Mouse (Mus musculus): ENCODE measurements around the gene Dcbld1.
"Not testable (repeated sequence)": the region's sequence is repeated elsewhere in the genome, so short reads cannot be mapped to it uniquely, and the experiment has no call there.

Gene Dcbld1

DNA sequence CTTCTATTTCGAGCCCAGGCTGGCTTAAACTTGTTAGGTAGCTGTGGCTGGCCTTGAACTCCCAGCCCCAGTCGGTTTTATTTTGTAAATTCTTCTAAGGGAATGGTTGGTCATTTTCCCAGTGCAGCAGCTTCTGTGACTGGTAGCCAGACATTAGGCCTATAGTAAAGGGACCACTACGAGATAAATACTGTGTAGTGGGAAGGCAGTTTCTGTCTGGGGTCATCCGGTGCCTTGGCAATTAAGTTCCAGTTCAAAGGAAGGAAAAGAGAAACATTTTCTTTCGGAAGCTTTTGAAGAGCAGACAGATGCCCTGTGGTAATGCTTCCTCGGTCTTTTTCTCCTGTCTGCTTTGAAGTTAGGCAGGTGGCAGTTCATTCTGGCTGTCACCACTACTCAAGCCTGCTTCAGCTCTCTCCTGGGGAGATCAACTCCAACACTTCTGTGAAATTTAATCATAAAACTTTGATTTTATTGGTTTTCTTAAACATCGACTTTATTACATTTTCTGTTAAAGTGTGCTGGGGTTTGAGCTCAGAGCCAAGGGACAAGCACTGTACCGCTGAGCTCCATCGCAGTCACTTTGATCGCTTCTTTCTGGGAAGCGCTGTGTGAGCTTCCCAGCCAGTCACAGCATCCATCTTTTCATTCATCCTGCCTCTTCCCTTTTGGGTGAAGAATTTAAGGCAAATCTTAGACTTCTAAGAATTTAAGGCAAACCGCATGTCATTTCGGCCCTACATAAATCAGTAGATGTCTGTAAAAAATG, 24.9 kb downstream of the Dcbld1 start:
- no peak for DNase-seq (ENCODE audit: extremely low read depth, low read depth, low spot score)

DNA sequence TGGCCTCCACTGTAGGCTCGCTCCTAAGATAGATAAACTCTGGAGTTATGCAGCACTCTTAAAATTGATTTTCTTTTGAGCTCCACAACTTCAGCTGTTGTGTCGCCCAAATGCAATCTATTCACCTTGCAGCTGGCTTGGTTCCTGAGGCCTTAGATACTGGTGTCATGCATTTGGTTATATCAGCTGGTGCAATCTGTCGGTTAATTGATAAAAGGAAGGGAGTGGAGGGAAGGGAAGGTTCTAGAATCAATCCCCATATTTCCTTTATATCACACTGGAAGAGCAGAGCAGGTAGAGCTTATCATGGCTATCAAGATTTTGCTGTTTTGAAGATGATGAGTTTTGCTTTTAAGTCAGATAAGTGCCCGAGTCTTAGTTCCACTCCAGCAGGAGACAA, 26.8 kb downstream of the Dcbld1 start:
- no peak for DNase-seq (ENCODE audit: extremely low read depth, low read depth, low spot score)

GRCm38 (mm10) chr10:52264162-52264561, 30.7 kb downstream of the Dcbld1 start:
- DNase-seq (ENCODE audit: extremely low read depth, low read depth, low spot score): no peak

- no peak for DNase-seq (ENCODE audit: extremely low read depth, low read depth, low spot score)
Observed at GRCm38 (mm10) chr10:52268879-52269278, 35.5 kb downstream of the Dcbld1 start.

- no peak for DNase-seq (ENCODE audit: extremely low read depth, low read depth, low spot score)
Observed at GRCm38 (mm10) chr10:52271385-52271784, 38.0 kb downstream of the Dcbld1 start.

DNA sequence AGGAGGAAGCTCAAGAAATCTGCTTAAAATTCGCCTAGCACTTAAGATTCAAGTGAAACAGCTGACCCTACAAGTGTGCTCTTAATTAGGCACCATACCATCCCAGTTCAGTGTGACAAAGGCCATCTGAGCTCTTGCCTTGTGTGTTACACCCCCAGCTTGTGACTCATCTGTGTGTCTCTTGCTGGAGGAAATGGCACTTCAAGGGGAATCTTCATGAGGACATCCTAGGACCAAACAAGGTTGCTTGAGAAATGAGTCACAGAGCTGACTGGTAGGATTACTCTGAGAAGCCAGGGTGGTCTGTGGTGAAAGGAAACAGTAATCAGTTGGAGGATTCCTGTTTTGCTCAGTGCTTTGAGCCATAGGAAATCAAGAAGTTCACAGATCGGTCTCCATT, 39.6 kb downstream of the Dcbld1 start:
- DNase-seq (ENCODE audit: extremely low read depth, low read depth, low spot score): no peak

DNA sequence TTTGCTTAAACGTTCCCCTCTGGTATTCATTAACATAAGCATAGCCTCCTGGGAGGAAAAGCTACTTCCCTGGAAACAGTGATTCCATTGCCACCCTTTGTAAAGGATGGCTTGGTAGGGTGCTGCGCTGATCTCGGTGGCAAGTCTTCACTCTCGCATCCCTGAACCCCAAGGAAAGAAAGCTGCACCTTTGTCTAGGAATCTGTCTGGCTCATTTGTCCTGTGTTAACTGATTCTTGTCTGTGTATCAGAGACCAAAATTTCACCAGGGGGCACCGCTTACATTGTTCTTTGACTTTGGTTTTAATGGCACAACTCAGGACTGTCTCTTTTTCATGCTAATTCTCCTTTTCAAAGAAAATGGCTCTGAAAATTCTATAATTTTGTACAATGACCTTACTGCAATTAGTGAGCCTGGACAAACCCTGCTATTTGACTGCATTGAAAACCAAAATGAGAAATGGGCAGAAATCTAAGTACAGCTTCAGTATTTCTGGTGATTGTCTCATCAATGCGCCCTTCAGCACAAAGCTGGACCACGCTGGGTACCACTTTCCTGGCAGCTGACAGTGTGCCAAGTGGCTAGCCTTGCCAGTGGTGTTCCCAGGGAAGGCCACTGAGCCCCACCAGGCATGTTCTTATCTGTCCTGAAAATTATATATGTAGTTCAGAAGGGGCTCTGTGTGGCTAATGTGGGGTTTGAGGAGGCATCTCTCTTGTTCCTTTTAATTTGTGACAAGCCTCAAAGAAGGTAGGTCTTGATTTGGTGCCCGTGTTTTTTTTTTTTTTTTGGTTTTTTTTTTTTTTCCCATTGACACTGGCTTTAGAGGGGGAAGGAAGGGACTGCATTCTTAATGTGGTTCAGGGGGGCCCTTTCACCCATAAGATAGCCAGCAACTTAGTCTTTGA, 40.8 kb downstream of the Dcbld1 start:
- no peak for DNase-seq (ENCODE audit: extremely low read depth, low read depth, low spot score)

- no peak for DNase-seq (ENCODE audit: extremely low read depth, low read depth, low spot score)
Observed at GRCm38 (mm10) chr10:52274910-52275604, 41.6 kb downstream of the Dcbld1 start.

GRCm38 (mm10) chr10:52276579-52276978, 43.2 kb downstream of the Dcbld1 start:
- no peak for DNase-seq (ENCODE audit: extremely low read depth, low read depth, low spot score)

GRCm38 (mm10) chr10:52277564-52277963, 44.1 kb downstream of the Dcbld1 start:
- DNase-seq (ENCODE audit: extremely low read depth, low read depth, low spot score): not testable (repeated sequence)

GRCm38 (mm10) chr10:52278011-52278434, 44.6 kb downstream of the Dcbld1 start:
- DNase-seq (ENCODE audit: extremely low read depth, low read depth, low spot score): no peak

DNA sequence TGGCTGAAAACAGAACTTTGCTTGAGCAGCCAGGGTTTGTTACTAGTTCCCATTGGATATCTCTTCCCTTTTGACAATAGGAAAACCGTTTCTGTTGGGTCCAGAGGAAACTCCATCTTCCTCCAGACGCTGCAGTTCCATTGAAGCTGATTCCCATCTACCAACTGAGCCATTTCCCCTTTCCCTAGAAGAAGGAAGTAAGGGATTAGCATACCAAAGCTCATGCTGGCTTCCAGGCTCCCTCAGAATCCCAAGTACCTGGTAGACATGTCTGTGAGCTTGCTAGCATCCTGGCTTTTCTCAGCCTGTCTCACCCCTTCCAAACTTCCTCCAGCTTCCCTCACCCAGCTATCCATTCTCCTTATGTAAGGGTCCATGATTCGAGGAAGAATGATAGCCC, 45.4 kb downstream of the Dcbld1 start:
- DNase-seq (ENCODE audit: extremely low read depth, low read depth, low spot score): no peak

DNA sequence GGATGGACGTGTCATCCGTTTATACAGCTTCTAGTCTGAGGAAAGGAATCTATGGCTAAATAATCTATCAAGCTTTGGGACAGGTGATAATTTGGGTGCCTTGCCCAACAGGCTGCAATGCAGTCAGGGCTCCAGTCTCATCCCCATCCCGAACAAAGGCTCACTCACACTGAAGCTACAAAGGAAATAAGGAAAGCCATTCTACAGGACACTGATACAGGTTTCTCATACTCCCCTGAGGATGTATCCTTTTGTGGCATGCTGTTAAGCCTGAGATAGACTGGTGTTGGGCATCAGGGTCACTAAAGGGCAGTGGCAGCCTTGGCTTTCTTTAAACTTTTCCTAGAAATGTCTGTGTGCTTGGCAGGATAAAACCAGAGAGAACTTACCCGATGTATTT, 46.5 kb downstream of the Dcbld1 start:
- DNase-seq (ENCODE audit: extremely low read depth, low read depth, low spot score): no peak

GRCm38 (mm10) chr10:52280623-52281022, 47.2 kb downstream of the Dcbld1 start:
- no peak for DNase-seq (ENCODE audit: extremely low read depth, low read depth, low spot score)

DNA sequence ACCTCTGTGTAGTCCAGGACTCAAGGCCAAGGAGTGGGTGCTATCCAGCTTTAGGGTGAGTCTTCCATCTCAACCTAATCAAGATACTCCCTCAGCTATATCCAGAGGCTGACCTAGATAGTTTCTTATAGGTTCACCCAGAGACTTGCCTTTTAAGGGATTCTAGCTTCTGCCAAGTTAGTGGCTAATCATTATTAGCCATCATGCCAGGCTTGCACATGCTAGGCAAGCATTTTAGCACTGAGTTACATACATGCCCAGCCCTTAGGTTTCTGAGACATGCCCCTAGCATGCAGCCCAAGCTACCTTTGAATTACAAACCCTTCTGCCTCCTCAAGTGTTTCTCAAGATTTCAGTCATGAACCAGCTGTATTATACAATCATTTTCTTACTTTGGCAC, 47.9 kb downstream of the Dcbld1 start:
- DNase-seq (ENCODE audit: extremely low read depth, low read depth, low spot score): peak; percentile 82

- DNase-seq (ENCODE audit: extremely low read depth, low read depth, low spot score): no peak
Observed at GRCm38 (mm10) chr10:52284578-52284977, 51.2 kb downstream of the Dcbld1 start.

DNA sequence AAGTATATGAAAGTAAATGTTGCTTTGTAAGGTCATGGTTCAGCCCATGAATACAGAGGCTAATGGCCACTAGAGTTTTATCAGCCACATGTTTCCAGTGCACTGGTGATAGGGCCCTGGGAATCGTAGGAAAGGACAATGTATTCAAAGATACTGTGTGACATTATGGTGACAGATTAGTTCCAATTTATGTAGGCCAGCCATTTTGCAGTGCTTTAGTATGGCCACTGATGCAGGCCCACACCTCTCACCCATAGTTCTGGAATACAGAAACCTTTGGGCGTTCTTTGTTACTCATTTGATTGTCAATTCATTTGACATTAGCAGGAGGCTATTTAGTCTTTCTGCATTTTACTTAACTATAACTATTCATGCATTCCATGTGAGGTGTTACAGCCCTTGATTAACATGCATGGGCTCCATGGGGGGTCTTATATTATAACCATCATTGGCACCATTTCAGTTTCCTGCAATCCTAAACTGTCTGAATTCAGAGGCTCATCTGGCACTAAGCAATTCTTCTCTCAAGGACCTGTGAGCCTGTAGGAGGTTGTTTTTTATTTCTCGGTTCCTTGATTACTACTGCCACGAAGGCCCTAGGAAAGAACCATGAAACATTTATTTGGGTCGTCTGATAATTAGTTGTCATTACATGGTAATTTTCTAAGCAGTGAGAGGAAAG, 54.6 kb downstream of the Dcbld1 start:
- DNase-seq (ENCODE audit: extremely low read depth, low read depth, low spot score): no peak

DNA sequence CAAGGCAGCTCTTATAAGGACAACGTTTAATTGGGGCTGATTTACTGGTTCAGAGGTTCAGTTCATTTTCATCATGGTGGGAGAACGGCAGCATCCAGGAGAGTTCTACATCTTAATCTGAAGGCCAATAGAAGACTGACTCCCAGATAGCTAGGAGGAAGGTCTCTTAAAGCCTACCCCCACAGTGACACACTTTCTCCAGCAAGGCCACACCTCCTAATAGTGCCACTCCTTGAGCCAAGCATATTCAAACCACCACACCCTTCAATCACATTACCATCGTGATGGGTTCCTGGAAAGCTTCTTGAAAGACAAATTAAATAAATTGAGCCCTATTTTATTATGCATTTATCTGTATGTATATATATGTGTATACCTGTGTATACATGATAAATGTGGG, 55.8 kb downstream of the Dcbld1 start:
- DNase-seq (ENCODE audit: extremely low read depth, low read depth, low spot score): no peak

- DNase-seq (ENCODE audit: extremely low read depth, low read depth, low spot score): not testable (repeated sequence)
Observed at GRCm38 (mm10) chr10:52292391-52292790, 59.0 kb downstream of the Dcbld1 start.

DNA sequence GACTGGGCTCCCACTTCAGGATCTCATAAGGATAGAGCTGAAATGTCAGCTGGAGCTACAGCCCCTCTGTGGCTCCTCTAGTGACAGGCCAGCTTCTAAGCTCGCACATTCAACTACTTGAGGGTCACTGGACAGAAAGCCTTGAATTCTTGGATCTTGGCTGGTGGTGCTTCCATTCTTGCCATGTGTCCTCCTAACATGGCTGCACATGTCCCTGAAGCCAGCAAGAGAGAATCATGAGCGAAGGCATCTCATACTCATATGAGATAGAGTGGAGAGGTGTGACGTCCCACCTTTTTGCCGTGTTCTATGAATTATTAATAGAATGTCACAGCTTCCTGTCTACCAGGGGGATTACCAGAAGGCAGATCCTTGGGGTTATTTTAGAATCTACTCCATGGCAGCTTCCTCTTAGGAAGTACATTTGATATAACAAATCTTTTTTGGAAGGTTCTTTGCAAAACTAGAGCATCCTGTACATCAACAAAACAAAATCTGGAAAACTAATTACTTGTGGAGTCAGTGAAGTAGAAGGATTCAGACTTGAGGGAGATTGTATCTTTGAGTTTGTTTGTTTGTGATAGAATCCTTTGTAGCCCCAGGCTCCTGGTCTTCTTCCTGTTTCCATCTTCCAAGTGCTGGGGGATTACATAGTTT, 60.6 kb downstream of the Dcbld1 start:
- DNase-seq (ENCODE audit: extremely low read depth, low read depth, low spot score): no peak

Measured in fat pad, adult 2 months (tissue).